In genomic region chr14:55085324-55086008, GRCm38 (mm10) we compare ENCODE assay signal across 10 mouse cellular contexts. TPM values are rescaled to one million over a fixed set of nuclear protein-coding genes. Genes with fewer than 3 reads are reported as not detected.
DNase-seq lines count a peak whose midpoint lies in the region; ATAC-seq and TF ChIP-seq lines count a peak whose summit lies in the region.
"Had no signal": no experiment of that assay in that cellular context is flagged by ENCODE, and none has a peak within 500 bp of the region (broad histone marks: within the 10 kb centered on the region; RNA-seq: fewer than 3 reads in every experiment).

No protein-coding gene starts in this region.

- no peak for DNase-seq in cerebellum, adult 2 months
- no peak for DNase-seq in cerebellum, adult 18-20 months
- DNase-seq in forebrain, postnatal 0 days = no peak
- peak; percentile 84 to 90 for DNase-seq in kidney, postnatal 25 days
- no peak for DNase-seq in frontal cortex, postnatal 14 days (ENCODE audit: low spot score in 2 of 2)
- DNase-seq in spleen, postnatal 14 days (ENCODE audit: low spot score in 2 of 2) = no peak
- DNase-seq in adipocyte (ENCODE audit: low spot score) = no peak

- ATAC-seq in forebrain, postnatal 0 days = peak; percentile 56
- ATAC-seq: activated CD4-positive, CD25-positive, alpha-beta regulatory T cell, adult 4 months had no signal

- H3K9ac ChIP-seq in ES-Bruce4 (ENCODE audit: low read depth, poor library complexity, severe bottlenecking) = peak overlapping the region; percentile 25; the same call in 1 of the 2 replicates
- 0 out of 2 replicates have a peak overlapping the region, but pooled peaks have one; percentile 6 for H3K9ac ChIP-seq in forebrain, postnatal 0 days
- H3K9ac ChIP-seq: heart, embryonic 15.5 days had no signal

- no peak overlapping the region for H3K4me3 ChIP-seq in cerebellum, adult 2 months (replicated peaks; ENCODE audit: insufficient read depth, low read depth, low read length)
- peak overlapping the region; percentile 29 for H3K4me3 ChIP-seq in ES-Bruce4 (ENCODE audit: low read depth, low read length)
- no peak overlapping the region for H3K4me3 ChIP-seq in forebrain, postnatal 0 days (ENCODE audit: low read depth, low read length)
- H3K4me3 ChIP-seq: heart, embryonic 15.5 days had no signal

- H3K27me3 ChIP-seq in cerebellum, adult 2 months (ENCODE audit: control insufficient read depth, insufficient read depth, low read length) = no peaks in the 10 kb centered on the region
- no peaks in the 10 kb centered on the region for H3K27me3 ChIP-seq in ES-Bruce4 (ENCODE audit: control insufficient read depth, insufficient read depth, low read length, poor library complexity, severe bottlenecking)
- no peaks in the 10 kb centered on the region for H3K27me3 ChIP-seq in forebrain, postnatal 0 days (ENCODE audit: insufficient read depth, low read length)
- H3K27me3 ChIP-seq: heart, embryonic 15.5 days had no signal

- H3K9me3 ChIP-seq in ES-Bruce4 (replicated peaks; ENCODE audit: control insufficient read depth, insufficient read depth, low read length, poor library complexity, severe bottlenecking) = no peaks in the 10 kb centered on the region
- no peaks in the 10 kb centered on the region for H3K9me3 ChIP-seq in forebrain, postnatal 0 days (ENCODE audit: low read length)
- H3K9me3 ChIP-seq: heart, embryonic 15.5 days had no signal

- 0 out of 2 replicates have a peak, but pooled peaks have one; percentile 13 for TF ChIP-seq POLR2A in cerebellum, adult 2 months (IDR thresholded peaks at IDR 0.05; ENCODE audit: borderline replicate concordance, insufficient read depth, low read length)
- no peak for TF ChIP-seq POLR2A in ES-Bruce4 (IDR thresholded peaks at IDR 0.05; ENCODE audit: insufficient read depth, low read length)

- WGBS in cerebellum, adult 2 months = 26% methylated on average over 9 of the region's 9 CpGs
- 25% methylated on average over 9 of the region's 9 CpGs for WGBS in forebrain, postnatal 0 days

- no peaks in the 10 kb centered on the region for H3K36me3 ChIP-seq in ES-Bruce4 (ENCODE audit: control insufficient read depth, insufficient read depth, low read length, poor library complexity, severe bottlenecking)
- no peaks in the 10 kb centered on the region; the same call in 1 of the 2 replicates for H3K36me3 ChIP-seq in forebrain, postnatal 0 days (ENCODE audit: insufficient read depth)
- H3K36me3 ChIP-seq: heart, embryonic 15.5 days had no signal

- H3K27ac ChIP-seq in cerebellum, adult 2 months (ENCODE audit: insufficient read depth, low read length) = 0 out of 2 replicates have a peak overlapping the region, but pooled peaks have one; percentile 6
- peak overlapping the region; percentile 97 for H3K27ac ChIP-seq in ES-Bruce4 (ENCODE audit: insufficient read depth, low read length)
- peak overlapping the region; percentile 31; the same call in 1 of the 2 replicates for H3K27ac ChIP-seq in forebrain, postnatal 0 days (ENCODE audit: low read depth, low read length)
- H3K27ac ChIP-seq: heart, embryonic 15.5 days had no signal

- TF ChIP-seq CTCF in cerebellum, adult 2 months (IDR thresholded peaks at IDR 0.05; ENCODE audit: borderline replicate concordance, insufficient read depth, low read depth, low read length) = no peak
- no peak for TF ChIP-seq CTCF in ES-Bruce4 (IDR thresholded peaks at IDR 0.05; ENCODE audit: low read depth, low read length)
- TF ChIP-seq CTCF in forebrain, postnatal 0 days (IDR thresholded peaks at IDR 0.05; ENCODE audit: low read depth) = no peak

- TF ChIP-seq EP300 in ES-Bruce4 (IDR thresholded peaks at IDR 0.05; ENCODE audit: insufficient read depth, low read depth, low read length) = peak; percentile 95

- no peak overlapping the region for H3K4me2 ChIP-seq in forebrain, postnatal 0 days (ENCODE audit: low read depth)
- H3K4me2 ChIP-seq: heart, embryonic 15.5 days had no signal

- peaks cover 21% of the 10 kb centered on the region for H3K4me1 ChIP-seq in cerebellum, adult 2 months (ENCODE audit: control insufficient read depth, insufficient read depth, low read length)
- H3K4me1 ChIP-seq in ES-Bruce4 (ENCODE audit: control insufficient read depth, insufficient read depth, low read length) = peaks cover 13% of the 10 kb centered on the region
- H3K4me1 ChIP-seq in forebrain, postnatal 0 days (ENCODE audit: insufficient read depth) = peaks cover 28% of the 10 kb centered on the region

RNA-seq across cellular contexts. Expression of gene Zfhx2, which starts 6.7 kb away (rescaled TPM):
- polyA plus RNA-seq in cerebellum, adult 2 months (2012; rRNA removed) = 10.7 and 11.0 TPM in 2 replicates
- 18.1 and 24.6 TPM in 2 replicates for polyA plus RNA-seq in ES-Bruce4 (2011; ENCODE audit: insufficient read depth, insufficient read length, low read depth, missing spikeins)
- total RNA-seq in forebrain, postnatal 0 days (2014; rRNA removed) = 8.9 and 11.1 TPM in 2 replicates
- 2.7 and 7.5 TPM in 2 replicates for polyA plus RNA-seq in forebrain, postnatal 0 days (2015; fragmentation: Nextera tagmentation; extraction: Ambion mirVana)

RNA-seq across cellular contexts. Expression of gene Thtpa, which starts 9.1 kb away (rescaled TPM):
- polyA plus RNA-seq in cerebellum, adult 2 months (2012; rRNA removed) = 12.8 and 13.8 TPM in 2 replicates
- 6.9 and 8.6 TPM in 2 replicates for polyA plus RNA-seq in ES-Bruce4 (2011; ENCODE audit: insufficient read depth, insufficient read length, low read depth, missing spikeins)
- total RNA-seq in forebrain, postnatal 0 days (2014; rRNA removed) = 49.0 and 55.2 TPM in 2 replicates
- polyA plus RNA-seq in forebrain, postnatal 0 days (2015; fragmentation: Nextera tagmentation; extraction: Ambion mirVana) = 47.2 and 48.0 TPM in 2 replicates

RNA-seq across cellular contexts. Expression of gene Ap1g2, which starts 20.9 kb away (rescaled TPM):
- polyA plus RNA-seq in cerebellum, adult 2 months (2012; rRNA removed) = 18.6 and 19.1 TPM in 2 replicates
- polyA plus RNA-seq in ES-Bruce4 (2011; ENCODE audit: insufficient read depth, insufficient read length, low read depth, missing spikeins) = 20.6 and 23.9 TPM in 2 replicates
- total RNA-seq in forebrain, postnatal 0 days (2014; rRNA removed) = 11.3 and 12.8 TPM in 2 replicates
- polyA plus RNA-seq in forebrain, postnatal 0 days (2015; fragmentation: Nextera tagmentation; extraction: Ambion mirVana) = 4.2 and 5.5 TPM in 2 replicates

RNA-seq across cellular contexts. Expression of gene Jph4, which starts 31.3 kb away (rescaled TPM):
- polyA plus RNA-seq in cerebellum, adult 2 months (2012; rRNA removed) = 204 and 227 TPM in 2 replicates
- polyA plus RNA-seq in ES-Bruce4 (2011; ENCODE audit: insufficient read depth, insufficient read length, low read depth, missing spikeins) = 3.6 and 4.7 TPM in 2 replicates
- 156 and 160 TPM in 2 replicates for total RNA-seq in forebrain, postnatal 0 days (2014; rRNA removed)
- polyA plus RNA-seq in forebrain, postnatal 0 days (2015; fragmentation: Nextera tagmentation; extraction: Ambion mirVana) = 47.4 and 55.3 TPM in 2 replicates
- polyA plus RNA-seq: activated CD4-positive, CD25-positive, alpha-beta regulatory T cell, adult 4 months had no signal

Comparison
In these comparisons a context has a peak if more than half of its experiments do, and no peak if none do; other contexts are left out.
1. DNase-seq: peak in kidney, postnatal 25 days (2 of 2); none in cerebellum, adult 2 months (0 of 2), cerebellum, adult 18-20 months (0 of 2), forebrain, postnatal 0 days (single experiment), frontal cortex, postnatal 14 days (0 of 2), spleen, postnatal 14 days (0 of 2) and adipocyte (single experiment).
2. H3K27ac ChIP-seq: peak in every context shown above with its lines; median percentile 97 in ES-Bruce4; 31 in forebrain, postnatal 0 days; 6 in cerebellum, adult 2 months.